Mouse (Mus musculus) T-helper 17 cell (primary cell): ENCODE results near the gene Dnm2.
"Not testable (repeated sequence)": the region's sequence is repeated elsewhere in the genome, so short reads cannot be mapped to it uniquely, and the experiment has no call there.

Experiments used
- in situ Hi-C, 2 experiments: fragments of 300-600 bp; cut with MboI, MseI; formaldehyde crosslinking; loops; 1 replicate in 1 of 2; 2 replicates in 1 of 2; pipeline ENCODE4 v1.15.1; 2025; ENCODE audit warnings: high pct_unique_total_duplicates in 2 of 2

Dnm2 gene

GRCm38 (mm10) chr9:21539981-21540753 lies 115.5 kb downstream of the Dnm2 start:
- in situ Hi-C loops, result no loop called here

- in situ Hi-C loops, result not testable (repeated sequence)
Observed at GRCm38 (mm10) chr9:21542001-21542400, 117.3 kb downstream of the Dnm2 start.

DNA sequence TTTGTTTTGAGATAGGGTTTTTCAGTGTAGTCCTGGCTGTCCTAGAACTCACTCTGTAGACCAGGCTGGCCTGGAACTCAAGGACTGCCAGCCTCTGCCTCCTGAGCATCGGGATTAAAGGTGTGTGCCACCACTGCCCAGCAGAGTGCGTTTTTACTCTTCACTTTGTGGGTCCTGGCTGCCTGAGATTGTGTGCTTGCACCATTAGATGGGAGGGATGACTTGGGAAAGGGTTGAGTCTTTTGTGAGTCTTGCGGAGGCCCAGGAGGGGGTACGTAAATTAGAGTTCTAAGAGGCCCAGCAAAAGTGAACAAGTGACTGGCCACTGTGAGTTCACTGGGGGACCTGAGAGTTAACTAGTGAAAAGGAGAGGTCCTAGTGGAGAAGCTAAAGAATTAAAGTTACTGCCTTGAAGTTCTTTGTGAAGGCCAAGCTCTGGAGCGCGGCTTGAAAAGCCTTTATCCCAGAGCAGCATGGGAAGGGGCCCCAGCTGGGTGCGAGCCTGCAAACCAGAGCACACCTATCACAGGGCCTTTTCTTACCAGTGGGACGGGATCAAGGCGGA lies 120.7 kb downstream of the Dnm2 start:
- in situ Hi-C loops, result no loop called here

DNA sequence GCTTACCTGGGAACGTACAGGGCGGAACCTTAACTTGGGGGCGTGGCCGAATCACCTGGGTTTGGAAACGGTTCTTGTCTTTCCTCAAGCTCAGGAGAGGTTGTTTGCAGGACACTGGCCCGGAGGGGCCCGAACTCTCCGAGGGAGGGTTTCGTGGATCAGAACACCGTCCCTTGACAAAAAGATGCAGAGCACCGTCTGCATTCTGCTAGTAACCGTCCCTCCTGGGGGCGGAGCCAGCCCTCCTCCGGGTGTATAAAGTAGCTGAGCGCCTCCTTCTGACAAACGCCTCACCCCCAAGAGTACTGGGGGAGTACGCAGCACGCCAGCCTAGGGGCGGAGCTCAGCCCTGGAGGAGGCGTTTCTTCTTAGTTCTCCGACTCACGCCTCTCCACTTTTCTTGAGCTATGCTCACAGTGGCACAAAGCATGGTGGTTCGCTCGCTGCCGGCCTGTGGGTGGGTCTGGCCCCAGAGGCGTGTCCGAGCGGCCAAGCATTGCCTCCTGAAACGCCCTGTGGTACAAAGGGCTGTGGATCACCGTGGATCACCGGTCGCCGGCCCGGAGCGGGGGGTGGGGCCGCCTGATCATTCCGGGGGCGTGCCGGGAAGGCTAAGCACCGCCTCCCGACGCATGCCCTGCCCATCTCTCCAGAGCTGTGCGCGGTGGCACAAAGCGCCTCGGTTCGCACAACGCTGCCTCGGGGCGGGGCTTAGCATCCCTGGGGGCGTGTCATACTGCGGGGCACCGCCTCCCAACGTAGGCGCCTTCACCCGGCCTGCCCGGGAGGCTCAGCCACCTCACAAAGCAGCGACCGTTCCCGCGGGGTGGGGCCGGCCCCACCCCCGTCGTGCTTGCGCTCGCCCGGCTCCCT lies 121.4 kb downstream of the Dnm2 start:
- in situ Hi-C loops, result no loop called here

DNA sequence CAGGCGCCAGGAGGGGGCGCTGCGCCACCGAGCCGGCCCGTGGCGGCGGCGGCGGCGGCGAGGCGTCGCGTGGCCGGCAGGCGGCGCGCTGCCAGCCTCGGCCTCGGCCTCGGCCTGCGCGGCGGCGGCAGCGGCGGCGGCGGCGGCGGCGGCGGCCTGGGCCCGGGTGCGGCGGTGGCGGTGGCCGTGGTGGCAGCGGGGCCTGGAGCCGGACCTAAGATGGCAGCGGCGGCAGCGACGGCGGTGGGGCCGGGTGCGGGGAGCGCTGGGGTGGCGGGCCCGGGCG lies 122.0 kb downstream of the Dnm2 start, which contains the start of gene Carm1:
Gene Carm1 (plus strand): TSS at position 106 of the 286 bp plus-strand sequence.
- in situ Hi-C loops, result no loop called here

DNA sequence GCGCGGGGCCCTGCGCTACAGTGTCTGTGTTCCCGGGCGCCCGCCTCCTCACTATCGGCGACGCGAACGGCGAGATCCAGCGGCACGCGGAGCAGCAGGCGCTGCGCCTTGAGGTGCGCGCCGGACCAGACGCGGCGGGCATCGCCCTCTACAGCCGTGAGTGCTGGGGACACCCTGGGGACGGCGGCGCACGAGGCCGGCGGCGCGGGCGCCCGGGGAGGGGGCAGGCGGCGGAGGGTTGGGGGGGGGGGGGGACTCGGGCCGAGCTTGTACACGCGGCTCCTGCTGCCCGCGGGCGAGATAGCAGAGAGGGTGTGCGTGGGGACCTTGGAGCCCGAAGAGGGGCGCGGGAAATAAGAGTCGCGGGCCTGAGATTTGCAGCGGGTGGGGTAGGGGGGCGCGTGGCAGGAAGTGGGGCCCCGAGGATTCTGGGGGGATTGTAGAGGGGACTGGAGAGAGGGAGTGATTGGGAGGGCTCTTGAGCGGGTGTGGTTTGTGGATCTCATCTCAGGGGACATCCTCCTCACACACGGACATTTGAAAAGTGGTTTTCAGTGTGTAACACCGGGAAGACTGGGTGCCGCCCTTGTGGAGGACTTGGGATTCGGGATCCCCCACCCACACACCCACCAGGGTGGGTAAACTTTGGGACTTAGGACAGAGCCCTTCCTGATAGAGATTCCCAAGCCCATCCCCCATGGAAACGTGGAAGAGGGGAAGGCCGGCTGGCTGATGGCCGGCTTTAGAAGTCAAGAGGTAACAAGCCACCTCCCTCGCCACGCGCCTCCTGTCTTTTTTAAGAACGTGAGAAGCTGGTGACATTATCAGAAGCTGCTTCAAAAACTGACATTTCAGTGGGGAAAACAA lies 122.6 kb downstream of the Dnm2 start:
- in situ Hi-C loops, result no loop called here

- in situ Hi-C loops, result no loop called here
Observed at GRCm38 (mm10) chr9:21551049-21551448, 126.3 kb downstream of the Dnm2 start.

- in situ Hi-C loops, result no loop called here
Observed at GRCm38 (mm10) chr9:21553607-21554273, 129.0 kb downstream of the Dnm2 start.

GRCm38 (mm10) chr9:21555198-21555742 lies 130.6 kb downstream of the Dnm2 start:
- in situ Hi-C loops, result no loop called here

- in situ Hi-C loops, result no loop called here
Observed at GRCm38 (mm10) chr9:21556996-21557395, 132.3 kb downstream of the Dnm2 start.
